Mouse (Mus musculus) right cerebral cortex, postnatal 4 days (tissue): ENCODE results near the gene Grm7.

ENCODE experiments used
- DNase-seq: peaks from one replicate; pipeline ENCODE4 v3.0.0-alpha.2; 2022

Gene Grm7

GRCm38 (mm10) chr6:111039099-111039498 lies 393.7 kb downstream of the Grm7 start:
- no peak for DNase-seq

DNA sequence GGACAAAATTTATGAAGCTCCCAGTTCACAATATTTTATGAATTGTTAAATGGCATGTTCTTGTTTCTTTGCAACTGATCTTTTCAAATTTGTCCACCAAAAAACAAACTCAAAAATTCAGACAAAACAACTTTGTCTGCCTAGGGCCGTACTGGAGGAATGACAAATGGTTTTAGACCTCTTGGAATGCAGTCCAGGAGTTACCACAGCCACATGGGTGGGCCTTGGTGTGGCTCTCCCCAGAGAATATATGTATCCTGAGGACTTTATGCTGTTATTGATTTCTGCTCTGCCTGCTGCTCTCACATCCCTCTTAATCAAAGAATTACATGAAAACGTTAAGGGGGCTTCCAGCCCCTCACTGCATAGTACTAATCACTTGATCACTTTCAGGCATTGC lies 400.5 kb downstream of the Grm7 start:
- DNase-seq: no peak

GRCm38 (mm10) chr6:111049247-111049646 lies 403.9 kb downstream of the Grm7 start:
- DNase-seq: no peak

- DNase-seq: no peak
Observed at GRCm38 (mm10) chr6:111054001-111054975, 408.9 kb downstream of the Grm7 start.

DNA sequence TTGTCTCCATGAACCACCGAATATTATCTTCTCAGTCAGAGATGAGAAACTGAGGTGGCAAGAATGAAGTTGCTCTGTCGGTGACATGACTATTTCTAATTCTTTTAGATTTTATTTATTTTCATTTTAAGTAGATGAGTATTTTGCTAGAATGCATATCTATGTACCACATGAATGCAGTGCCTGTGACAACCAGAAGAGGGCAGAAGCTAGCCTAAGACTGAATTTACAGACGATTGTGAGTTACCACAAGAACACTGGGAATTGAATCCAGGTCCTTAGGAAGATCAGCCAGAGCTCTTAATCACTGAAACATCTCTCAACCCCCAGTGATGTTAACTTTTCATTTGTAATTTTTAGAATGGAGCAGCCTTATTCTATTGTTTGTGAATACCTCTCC lies 412.4 kb downstream of the Grm7 start:
- no peak for DNase-seq

GRCm38 (mm10) chr6:111060004-111060403 lies 414.6 kb downstream of the Grm7 start:
- DNase-seq: no peak

- DNase-seq: no peak
Observed at GRCm38 (mm10) chr6:111084569-111084968, 439.2 kb downstream of the Grm7 start.

- DNase-seq: no peak
Observed at GRCm38 (mm10) chr6:111094818-111095217, 449.4 kb downstream of the Grm7 start.

DNA sequence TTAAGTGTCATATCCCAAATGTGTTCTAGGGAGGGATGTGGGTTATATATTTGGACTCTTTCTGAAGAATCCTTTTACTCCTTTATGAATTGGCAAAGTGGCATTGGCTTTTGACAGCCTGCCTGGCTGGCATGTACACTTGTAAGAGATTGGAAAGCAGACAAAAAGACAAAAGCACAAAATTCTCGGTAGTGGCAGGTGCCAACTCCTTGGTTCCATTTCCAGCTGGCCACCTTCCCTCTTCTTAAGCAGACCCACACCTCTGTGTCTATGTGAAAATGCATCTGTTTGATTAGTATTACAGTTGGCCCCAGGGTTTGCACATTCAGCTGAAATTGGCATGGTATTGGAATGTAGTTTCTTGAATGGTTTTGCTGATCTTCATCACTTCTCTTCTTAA lies 460.1 kb downstream of the Grm7 start:
- DNase-seq: peak; percentile 12

- DNase-seq: no peak
Observed at GRCm38 (mm10) chr6:111161037-111161436, 515.7 kb downstream of the Grm7 start.

- DNase-seq: no peak
Observed at GRCm38 (mm10) chr6:111195333-111195732, 550.0 kb downstream of the Grm7 start.

DNA sequence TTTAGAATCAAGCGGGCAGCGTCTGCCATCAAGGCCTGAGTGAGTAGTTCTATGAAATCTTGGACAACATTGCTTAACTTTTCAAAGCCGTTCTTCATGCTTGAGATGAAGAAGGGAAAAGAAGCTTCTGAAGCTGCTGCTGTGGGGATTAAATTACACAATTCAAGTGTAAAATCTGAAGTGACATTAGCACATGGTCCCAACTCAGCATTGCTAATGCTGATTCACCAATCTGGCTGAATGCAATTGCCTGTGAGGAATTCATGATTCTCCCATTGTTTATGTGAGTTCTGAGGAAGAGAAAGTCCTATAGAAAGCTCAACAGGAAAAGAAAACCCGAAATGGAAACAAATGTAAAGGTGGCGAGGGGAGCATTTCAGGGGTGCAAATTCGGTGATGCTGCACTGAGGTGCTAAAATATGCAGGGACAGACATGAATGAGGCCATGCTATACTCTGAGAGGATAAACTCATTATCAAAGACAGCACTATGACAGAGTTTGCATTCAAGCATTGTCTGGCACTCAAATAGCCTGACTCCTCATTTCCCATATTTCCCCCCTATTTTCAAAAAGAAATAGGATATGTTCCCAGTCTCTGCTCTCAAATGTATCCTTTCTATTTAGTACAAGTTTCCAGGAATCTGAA lies 575.8 kb downstream of the Grm7 start:
- no peak for DNase-seq

DNA sequence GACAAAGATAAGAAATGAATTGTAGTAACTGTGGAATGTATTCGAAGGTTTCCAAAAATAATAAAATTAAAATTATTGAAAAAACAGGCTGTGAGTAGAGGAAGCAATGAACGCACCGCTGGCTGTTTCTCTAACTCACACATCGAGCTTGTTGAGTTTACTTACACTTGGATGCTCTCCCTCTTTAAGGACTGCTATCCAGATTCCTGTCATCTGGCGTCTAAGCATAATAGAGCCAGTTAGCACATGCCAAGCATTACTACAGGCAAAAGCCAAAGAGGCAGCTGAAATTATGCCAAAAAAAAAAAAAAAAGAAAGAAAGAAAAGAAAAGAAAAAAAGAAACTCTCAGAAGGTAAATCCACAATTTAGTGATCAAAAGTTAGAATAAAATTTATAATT lies 609.8 kb downstream of the Grm7 start:
- DNase-seq: no peak

DNA sequence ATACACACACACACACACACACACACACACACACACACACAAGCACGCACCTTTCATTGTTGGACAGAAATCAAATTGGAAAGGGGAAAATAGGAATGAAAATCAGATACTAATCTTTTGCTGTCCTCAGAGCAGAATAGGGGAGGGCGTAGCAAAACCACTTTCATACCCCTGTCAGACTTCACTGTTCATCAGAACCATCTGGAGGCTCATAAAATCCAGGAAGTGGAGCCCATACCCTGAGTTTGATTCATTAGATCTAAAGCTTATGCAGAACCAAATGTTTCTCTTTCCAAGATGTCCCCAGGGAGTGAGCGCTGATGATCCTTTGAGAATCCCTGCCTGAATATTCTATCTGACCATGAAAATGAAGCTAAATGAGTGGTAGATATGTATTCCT lies 611.6 kb downstream of the Grm7 start:
- DNase-seq: no peak

DNA sequence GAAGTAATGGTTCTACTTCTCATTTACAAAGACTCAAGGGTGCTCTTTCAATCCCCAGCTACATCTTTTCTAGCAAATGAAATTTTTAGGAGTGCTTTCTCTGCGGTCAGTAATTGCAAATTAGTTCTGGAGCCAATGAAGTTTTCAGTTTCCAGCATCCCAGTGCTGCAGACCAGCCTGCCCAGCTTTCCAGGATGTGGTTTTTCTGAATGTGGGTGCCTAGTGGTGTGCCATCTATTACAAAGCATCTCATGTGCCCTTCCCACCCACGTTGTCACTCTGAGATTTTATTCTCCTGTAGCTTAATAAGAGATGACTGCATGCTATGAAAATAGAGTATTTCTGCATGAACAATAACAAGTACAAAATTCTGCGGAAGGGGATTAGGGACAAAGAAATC lies 612.9 kb downstream of the Grm7 start:
- no peak for DNase-seq

DNA sequence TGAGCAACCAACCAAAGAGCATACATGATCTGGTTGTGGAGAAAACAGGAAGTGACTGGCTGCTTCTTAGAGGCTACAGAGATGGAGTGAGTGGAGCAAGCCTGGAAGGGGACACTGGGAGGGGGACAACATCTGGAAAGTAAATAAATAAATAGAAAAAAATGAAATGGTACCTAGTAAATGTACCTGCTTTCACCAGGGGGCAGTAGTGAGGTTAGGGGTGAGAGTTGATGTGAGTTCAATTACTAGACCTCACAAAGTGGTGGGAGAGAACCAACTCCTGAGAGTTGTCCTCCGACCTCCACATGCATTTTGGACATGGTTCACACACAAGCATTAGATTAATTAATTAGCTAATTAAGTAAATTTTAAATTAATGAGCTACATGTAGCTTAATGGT lies 615.8 kb downstream of the Grm7 start:
- DNase-seq: no peak

- no peak for DNase-seq
Observed at GRCm38 (mm10) chr6:111276657-111277056, 631.3 kb downstream of the Grm7 start.

DNA sequence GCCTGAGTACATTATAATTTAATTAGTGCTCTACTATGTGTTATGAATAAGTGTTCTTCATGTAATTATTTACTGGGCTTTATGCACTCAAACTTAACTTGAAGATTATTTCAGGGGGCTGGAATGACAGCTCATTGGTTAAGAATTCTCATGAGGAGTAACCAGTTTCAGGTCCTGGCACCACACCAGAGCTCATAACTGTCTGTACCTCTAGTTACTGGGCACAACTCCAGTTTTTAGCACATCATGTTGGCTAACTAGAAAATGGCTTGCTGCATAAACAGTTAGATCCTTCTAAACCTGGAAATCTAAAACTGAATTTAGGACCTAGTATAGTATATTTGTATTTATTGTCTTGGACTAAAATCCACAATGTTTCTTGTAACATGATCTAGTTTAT lies 633.1 kb downstream of the Grm7 start:
- DNase-seq: no peak

- no peak for DNase-seq
Observed at GRCm38 (mm10) chr6:111293505-111294001, 648.2 kb downstream of the Grm7 start.

GRCm38 (mm10) chr6:111303912-111304555 lies 658.7 kb downstream of the Grm7 start:
- no peak for DNase-seq

GRCm38 (mm10) chr6:111361681-111362080 lies 716.3 kb downstream of the Grm7 start:
- no peak for DNase-seq

DNA sequence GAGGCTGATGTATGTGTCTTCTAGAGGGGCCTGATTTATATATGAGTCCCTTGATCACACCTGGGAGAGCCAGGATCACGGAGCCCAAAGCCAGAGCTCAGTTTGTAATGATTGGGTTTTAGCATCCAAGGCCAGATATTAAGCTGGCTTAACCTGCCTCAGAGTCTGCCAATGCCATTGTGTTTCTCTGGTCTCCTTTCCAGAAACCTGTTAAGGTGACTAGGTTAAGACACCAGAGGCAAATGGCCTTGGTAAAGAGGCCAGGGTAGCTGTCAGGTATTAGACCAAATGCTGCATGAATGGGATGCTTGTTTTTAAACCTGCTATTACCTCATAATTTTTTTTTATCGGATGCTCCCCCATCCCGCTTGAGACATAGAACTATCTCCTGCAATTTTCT lies 722.7 kb downstream of the Grm7 start:
- no peak for DNase-seq

DNA sequence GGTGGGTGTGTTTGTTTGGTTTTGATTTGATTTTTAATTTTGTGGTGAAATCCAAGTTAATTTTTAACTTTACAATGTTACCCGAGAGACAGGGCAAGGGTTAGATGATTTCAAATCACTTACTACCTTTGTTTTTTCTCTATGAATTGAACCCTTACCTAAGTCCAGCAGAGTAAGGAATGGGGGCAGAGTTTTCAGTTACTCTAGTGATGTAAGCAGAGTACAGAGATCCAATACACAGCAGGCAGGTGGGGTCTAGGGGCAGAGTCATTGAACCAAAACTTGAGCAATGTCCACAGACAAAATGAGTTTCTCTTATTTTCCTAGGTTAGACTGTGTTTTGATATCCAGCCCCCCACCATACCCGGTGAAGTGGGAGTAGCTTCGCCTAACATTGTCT lies 723.2 kb downstream of the Grm7 start:
- no peak for DNase-seq

- DNase-seq: no peak
Observed at GRCm38 (mm10) chr6:111369013-111369412, 723.6 kb downstream of the Grm7 start.
